Mouse (Mus musculus) liver, embryonic 16.5 days (tissue): ENCODE measurements around the gene Dbil5. TPM values are rescaled to one million over a fixed set of nuclear protein-coding genes. Genes with fewer than 3 reads are reported as not detected.

Experiments used
- ATAC-seq: fragments of 200-750 bp; cut with Nextera tagmentation; 2 replicates; pipeline ENCODE4 v1.8.0; 2017; ENCODE audit warnings: low read depth, mild to moderate bottlenecking, moderate number of reproducible peaks, moderate library complexity
- H3K27ac ChIP-seq: fragments of 300-500 bp; sonication (generic); 2 replicates; pipeline ENCODE4 v1.5.1; 2014; ENCODE audit warnings: mild to moderate bottlenecking, low read length
- H3K27me3 ChIP-seq: fragments of 300-500 bp; sonication (generic); 2 replicates; pipeline ENCODE4 v1.6.1; 2014; ENCODE audit warnings: low read depth, low read length, mixed read lengths; ENCODE audit not compliant: control insufficient read depth, insufficient read depth
- H3K36me3 ChIP-seq: fragments of 300-500 bp; sonication (generic); 2 replicates; pipeline ENCODE4 v1.6.1; 2014; ENCODE audit warnings: mild to moderate bottlenecking; ENCODE audit not compliant: control insufficient read depth, insufficient read depth
- H3K4me1 ChIP-seq: fragments of 300-500 bp; sonication (generic); 2 replicates; pipeline ENCODE4 v1.6.1; 2014; ENCODE audit warnings: low read depth, low read length, mixed read lengths; ENCODE audit not compliant: control insufficient read depth
- H3K4me2 ChIP-seq: fragments of 300-500 bp; sonication (generic); 2 replicates; pipeline ENCODE4 v1.6.1; 2014; ENCODE audit warnings: low read depth, low read length, mixed read lengths
- H3K4me3 ChIP-seq: fragments of 300-500 bp; sonication (generic); 2 replicates; pipeline ENCODE4 v1.5.1; 2014; ENCODE audit warnings: low read depth, mild to moderate bottlenecking, low read length
- H3K9ac ChIP-seq: fragments of 300-500 bp; sonication (generic); 2 replicates; pipeline ENCODE4 v1.6.1; 2014; ENCODE audit warnings: low read depth, low read length
- H3K9me3 ChIP-seq: fragments of 300-500 bp; sonication (generic); replicated peaks from 2 replicates; pipeline ENCODE4 v1.6.1; 2016; ENCODE audit warnings: low read length; ENCODE audit not compliant: control insufficient read depth
- WGBS: fragments of 180-500 bp; shearing (Covaris S2); extraction: QIAGEN DNeasy Blood & Tissue Kit; methylation state at CpG from one replicate; pipeline ENCODE4 v1.1.7; 2014; ENCODE audit not compliant: insufficient replicate concordance; 5-methylcytosine and 5-hydroxymethylcytosine counted together
- polyA plus RNA-seq: library from polyadenylated mRNA; unstranded; fragments of >200 nt; fragmentation: Nextera tagmentation; extraction: Ambion mirVana; gene quantifications from 2 replicates; pipeline ENCODE4 v1.2.1, GENCODE M21; 2015

Gene Dbil5
- polyA plus RNA-seq, 1 experiment from 2014 or later, result 0.15 TPM

DNA sequence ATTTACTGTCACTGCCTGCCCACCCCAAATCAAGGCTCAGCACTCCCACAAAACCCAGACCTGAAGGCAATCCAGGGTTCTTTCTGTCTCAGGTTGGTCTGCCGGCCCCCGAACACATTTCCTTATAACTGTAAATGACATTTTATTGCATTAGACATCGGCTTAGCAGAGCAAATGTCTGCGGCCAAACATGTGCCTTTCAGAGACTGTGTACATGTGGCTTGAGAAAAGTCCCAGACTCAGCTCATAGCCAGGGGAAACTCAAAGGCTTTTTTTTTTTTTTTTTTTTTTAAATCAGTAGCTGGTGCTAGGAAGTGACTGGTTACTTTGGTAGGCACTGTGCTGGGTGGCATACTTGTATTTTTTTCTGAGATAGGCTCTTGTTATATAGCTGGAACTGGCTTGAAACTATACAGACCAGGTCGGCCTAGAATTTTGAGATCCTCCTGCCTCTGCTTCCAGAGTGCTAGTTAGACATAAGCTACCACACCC is 1.3 kb upstream of the Dbil5 start:
- Histone ChIP-seq H3K4me3 (peak overlapping the region; percentile 84), H3K4me2 (peak overlapping the region; percentile 94), H3K9ac (no peak overlapping the region), H3K4me1 (peaks cover 14% of the 10 kb centered on the region), H3K36me3 (peaks cover 5% of the 10 kb centered on the region), H3K27ac (no peak overlapping the region; the same call in 1 of the 2 replicates), H3K27me3 (no peaks in the 10 kb centered on the region), H3K9me3 (no peaks in the 10 kb centered on the region)
- ATAC-seq, result no peak
- WGBS, result 77% methylated on average over 5 of the region's 5 CpGs

DNA sequence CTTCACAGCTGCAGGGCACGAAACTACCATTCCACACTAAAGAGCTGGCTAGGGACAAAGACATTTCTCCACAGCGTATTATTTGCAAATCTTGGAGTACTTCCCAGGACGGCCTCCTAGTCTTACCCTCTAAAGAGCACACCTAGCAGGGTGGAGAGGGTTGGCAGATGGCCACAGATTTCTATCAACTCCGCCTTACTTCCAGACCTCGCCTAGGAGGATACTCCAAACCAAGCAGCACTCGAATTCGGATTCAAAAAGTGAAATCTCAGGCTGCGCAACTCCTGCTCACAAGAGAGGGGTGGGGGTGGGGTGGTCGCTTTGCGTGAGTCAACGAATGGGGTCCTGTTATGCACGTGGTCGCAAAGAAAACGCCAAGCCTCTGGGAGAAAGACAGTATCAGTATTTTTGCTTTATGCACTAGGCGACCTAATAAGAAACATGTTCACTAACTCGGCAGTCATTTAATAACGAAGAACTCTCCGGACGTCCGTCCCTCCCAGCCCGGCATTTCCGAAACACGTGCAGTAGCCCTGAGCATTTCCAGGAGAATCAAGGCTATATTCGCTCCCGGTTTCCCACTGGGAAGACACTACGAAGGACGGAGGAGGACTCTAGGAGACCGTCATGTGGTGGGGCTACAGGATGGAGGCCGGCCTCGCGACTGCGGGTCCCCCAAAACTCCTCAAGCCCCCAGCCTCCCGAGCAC is 573 bp upstream of the Dbil5 start:
- ATAC-seq, result 0 out of 2 replicates have a peak, but pooled peaks have one; percentile 4
- 2% methylated on average over 33 of the region's 33 CpGs for WGBS
- Histone ChIP-seq H3K27me3 (no peaks in the 10 kb centered on the region), H3K9me3 (no peaks in the 10 kb centered on the region), H3K4me2 (peak overlapping the region; percentile 94), H3K9ac (peak overlapping the region; percentile 88), H3K36me3 (peaks cover 6% of the 10 kb centered on the region), H3K4me3 (peak overlapping the region; percentile 84), H3K27ac (peak overlapping the region; percentile 67), H3K4me1 (peaks cover 14% of the 10 kb centered on the region)

DNA sequence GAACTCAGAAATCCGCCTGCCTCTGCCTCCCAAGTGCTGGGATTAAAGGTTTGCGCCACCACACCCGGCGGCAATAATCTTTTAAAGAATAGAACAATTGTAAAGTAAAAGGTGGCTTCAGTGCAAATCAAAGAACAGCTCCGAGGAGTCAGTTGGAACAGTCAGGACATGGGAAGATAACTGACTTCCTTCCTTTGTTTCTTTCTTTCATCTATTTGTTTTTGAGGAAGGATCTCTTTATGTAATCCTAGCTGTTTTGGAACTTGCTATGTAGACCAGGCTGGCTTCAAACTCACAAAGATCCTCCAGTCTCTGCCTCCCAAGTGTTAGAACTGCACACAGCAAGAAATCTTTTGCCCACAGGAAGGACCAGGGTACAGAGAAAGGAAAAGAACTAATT is 7.2 kb downstream of the Dbil5 start:
- Histone ChIP-seq H3K4me1 (no peaks in the 10 kb centered on the region), H3K9me3 (no peaks in the 10 kb centered on the region), H3K27ac (no peak overlapping the region), H3K4me3 (no peak overlapping the region), H3K4me2 (no peak overlapping the region), H3K27me3 (no peaks in the 10 kb centered on the region), H3K36me3 (peaks cover 5% of the 10 kb centered on the region), H3K9ac (no peak overlapping the region)
- ATAC-seq, result no peak
- 87% methylated on average over 5 of the region's 5 CpGs for WGBS

DNA sequence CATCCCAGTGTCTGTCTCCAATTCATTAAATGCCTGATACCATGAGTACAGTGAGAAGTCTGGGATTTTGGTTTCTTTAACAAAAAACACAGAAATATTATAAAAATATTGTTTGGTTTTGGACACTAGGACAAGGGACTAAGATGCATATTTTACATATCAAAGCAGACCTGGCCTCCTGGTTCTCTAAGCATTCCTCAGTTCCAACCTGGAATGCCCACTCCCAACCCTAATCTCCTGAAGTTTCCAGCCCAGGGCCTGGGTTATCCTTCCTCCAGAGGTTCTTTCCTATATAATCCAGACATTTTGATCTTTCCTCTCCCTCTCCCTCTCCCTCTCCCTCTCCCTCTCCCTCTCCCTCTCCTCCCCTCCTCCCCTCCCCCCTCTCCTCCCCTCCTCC is 7.6 kb downstream of the Dbil5 start:
- Histone ChIP-seq H3K9ac (no peak overlapping the region), H3K27me3 (no peaks in the 10 kb centered on the region), H3K4me2 (no peak overlapping the region), H3K4me1 (no peaks in the 10 kb centered on the region), H3K4me3 (no peak overlapping the region), H3K27ac (no peak overlapping the region), H3K36me3 (peaks cover 5% of the 10 kb centered on the region), H3K9me3 (no peaks in the 10 kb centered on the region)
- ATAC-seq, result no peak

DNA sequence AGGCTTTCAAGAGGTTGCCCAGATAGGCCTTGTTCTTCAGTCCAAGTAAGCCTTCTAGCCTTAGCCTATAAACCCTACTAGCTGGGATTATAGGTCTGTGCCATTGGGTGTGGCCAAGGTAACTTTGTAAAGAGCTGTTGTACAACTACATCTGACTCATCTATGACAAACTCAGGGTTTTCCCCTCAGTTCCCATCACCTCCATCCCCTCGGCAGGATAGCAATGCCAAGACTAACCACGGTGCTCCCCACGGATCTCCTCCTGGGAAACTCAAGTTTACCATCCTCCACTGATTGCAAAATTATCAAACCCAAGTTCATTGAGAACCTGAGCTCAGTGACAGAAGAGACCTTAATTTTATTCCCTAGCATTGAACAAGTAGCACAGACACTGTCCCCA is 18.7 kb downstream of the Dbil5 start:
- Histone ChIP-seq H3K4me1 (no peaks in the 10 kb centered on the region), H3K9me3 (no peaks in the 10 kb centered on the region), H3K27me3 (no peaks in the 10 kb centered on the region), H3K27ac (no peak overlapping the region), H3K4me3 (no peak overlapping the region), H3K4me2 (no peak overlapping the region), H3K36me3 (peaks cover 11% of the 10 kb centered on the region), H3K9ac (no peak overlapping the region)
- ATAC-seq, result no peak
- 84% methylated on average over 3 of the region's 3 CpGs for WGBS

DNA sequence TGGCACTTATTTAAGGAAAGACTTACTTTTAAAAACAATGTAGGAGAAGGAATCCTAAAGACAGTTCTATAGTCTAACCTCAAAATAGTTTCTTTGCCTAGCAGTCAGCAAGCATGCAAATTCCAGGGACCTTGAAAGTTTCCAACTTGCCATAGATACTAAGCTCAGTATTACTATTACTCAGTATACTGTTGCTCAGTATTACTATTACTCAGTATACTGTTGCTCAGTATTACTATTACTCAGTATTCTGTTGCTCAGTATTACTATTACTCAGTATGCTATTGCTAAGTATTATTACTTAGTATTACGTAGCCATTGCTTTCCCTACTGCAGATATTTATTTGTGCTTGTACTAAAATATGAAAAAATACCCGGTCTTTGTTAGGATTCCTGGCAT is 22.3 kb downstream of the Dbil5 start:
- no peak overlapping the region for H3K4me3 ChIP-seq
- H3K4me1 ChIP-seq, result peaks cover 10% of the 10 kb centered on the region
- H3K4me2 ChIP-seq, result no peak overlapping the region
- H3K9me3 ChIP-seq, result no peaks in the 10 kb centered on the region
- no peak overlapping the region for H3K27ac ChIP-seq
- H3K27me3 ChIP-seq, result no peaks in the 10 kb centered on the region
- H3K9ac ChIP-seq, result no peak overlapping the region
- no peak for ATAC-seq
- H3K36me3 ChIP-seq, result peaks cover 4% of the 10 kb centered on the region
- 77% methylated on average over 2 of the region's 2 CpGs for WGBS

DNA sequence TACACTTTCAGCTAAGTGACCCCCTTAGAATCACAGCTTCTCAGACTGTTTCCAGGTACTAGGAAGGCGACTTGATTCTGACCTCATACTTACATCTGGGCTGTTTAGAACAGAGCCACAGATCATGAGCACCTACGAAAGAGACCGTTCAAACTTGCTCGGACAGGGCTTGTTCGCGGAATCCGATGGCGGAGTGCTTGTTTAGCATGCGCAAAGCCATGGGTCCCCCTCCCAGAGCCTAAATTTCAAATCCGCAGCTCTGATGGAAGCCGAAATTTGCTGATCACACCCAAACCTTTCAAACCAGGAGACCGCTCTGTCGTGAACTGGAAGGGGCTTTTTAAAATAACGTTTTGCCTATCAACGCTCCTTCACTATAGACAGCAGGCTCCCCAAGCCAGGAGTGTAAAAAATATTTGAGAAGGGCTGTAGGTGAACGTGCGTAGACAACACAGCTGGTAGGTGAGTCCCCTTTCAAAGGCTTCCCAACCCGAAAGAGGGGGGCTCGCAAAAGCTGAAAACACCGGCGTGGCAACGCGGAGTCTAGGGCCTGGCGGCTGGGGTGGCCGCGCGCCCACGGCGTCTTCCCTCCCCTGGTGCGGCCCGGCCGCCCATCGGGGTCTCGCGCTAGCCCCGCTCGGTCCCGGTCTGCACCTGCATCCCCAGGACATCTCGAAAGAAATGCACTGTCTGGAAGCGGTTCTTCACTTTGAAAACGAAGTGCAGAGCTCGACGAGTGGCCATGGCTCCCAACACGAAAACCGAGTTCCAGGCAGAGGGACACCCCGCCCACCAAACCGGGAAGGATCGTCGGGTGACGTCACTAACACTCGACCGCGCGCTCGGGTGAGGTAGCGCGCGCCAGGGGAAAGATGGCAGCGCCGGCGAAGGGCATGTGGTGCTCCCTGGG is 25.7 kb downstream of the Dbil5 start, which contains the start of the genes Mrm3 and Glod4:
Gene Mrm3, plus strand, starts transcription at position 815 of the 910 bp plus-strand sequence.
Gene Glod4, minus strand, starts transcription at position 825 of the 910 bp plus-strand sequence.
- WGBS, result under 1% methylated on average over 61 of the region's 61 CpGs
- Histone ChIP-seq H3K4me2 (peak within 1 kb of the TSS; percentile 87), H3K9me3 (no peaks in the 10 kb centered on the region), H3K9ac (peak within 1 kb of the TSS; percentile 85), H3K27me3 (no peaks in the 10 kb centered on the region), H3K4me1 (peaks cover 10% of the 10 kb centered on the region), H3K4me3 (peak within 1 kb of the TSS; percentile 78), H3K36me3 (no peaks in the 10 kb centered on the region), H3K27ac (0 out of 2 replicates have a peak within 1 kb of the TSS, but pooled peaks have one; percentile 12)
- peak; percentile 91 for ATAC-seq

DNA sequence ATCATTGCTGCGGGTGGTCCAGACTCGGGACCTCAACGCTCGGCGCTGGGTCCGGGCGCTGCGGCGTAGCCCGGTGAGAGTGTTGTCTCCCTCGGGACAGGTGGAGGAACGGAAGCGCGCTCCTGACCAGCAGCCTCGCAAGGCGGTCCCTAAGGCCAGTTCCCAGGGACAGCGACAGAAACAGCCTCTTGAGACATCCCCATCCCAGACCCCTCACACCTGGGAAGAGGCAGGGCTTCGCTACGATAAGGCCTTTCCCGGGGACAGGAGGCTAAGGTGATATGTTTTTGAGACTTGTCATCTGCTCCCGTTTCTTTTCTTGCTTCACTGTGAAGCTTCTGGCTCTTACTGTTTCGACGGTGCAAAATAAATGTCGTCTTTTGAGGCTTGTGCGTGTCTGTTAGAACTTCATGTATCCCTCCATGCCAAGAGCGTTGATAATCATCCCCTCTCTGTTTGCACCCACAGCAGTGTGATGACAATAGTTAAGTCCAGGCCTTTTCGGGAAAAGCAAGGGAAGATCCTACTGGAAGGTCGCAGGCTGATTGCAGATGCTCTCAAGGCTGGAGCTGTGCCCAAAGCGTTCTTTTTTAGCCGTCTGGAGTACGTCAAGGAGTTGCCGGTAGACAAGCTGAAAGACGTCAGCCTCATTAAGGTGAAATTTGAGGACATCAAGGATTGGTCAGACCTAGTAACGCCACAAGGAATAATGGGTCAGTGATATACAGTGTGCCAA is 26.6 kb downstream of the Dbil5 start:
- WGBS, result 4% methylated on average over 34 of the region's 34 CpGs
- peak; percentile 46; the same call in 1 of the 2 replicates for ATAC-seq
- Histone ChIP-seq H3K4me2 (peak overlapping the region; percentile 87), H3K4me1 (peaks cover 10% of the 10 kb centered on the region), H3K27me3 (no peaks in the 10 kb centered on the region), H3K9ac (peak overlapping the region; percentile 85), H3K27ac (no peak overlapping the region), H3K9me3 (no peaks in the 10 kb centered on the region), H3K4me3 (peak overlapping the region; percentile 78), H3K36me3 (no peaks in the 10 kb centered on the region)
